Mouse (Mus musculus): ENCODE results near the gene Gabbr2. TPM values are rescaled to one million over a fixed set of nuclear protein-coding genes. Genes with fewer than 3 reads are reported as not detected.

Gene Gabbr2
- polyA plus RNA-seq, 1 experiment from 2014 or later, result 0.88 TPM

DNA sequence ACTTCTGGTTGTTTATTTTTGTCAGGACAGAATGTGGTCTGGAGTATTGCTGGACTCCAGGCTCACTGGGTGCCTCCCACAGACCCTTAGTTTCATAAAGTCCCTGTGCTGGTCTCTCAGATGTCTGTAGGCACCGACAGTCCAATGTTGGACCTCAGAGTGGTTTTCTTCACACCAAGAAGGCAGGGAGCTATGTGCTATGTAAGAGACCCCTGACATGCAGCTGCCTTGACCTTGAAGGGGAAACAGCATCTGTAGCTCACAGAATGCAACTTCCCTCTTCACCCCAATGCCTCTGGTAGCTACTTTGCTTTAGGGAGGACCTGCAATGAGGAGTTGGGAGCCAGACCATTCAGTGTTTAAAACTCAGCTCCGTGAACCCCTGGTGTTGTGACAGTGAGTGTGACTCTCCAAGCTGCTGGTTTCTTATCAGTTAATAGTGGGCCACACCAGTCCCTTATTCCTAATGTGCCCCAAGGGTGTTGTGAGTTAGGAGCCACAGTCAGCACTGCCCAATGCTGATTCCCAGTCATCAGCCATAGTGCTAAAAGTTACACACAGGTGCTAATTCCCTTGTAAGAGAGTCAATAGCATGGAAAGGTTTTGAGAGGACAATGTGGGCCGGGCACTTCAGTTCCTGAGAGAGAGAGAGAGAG, 85.5 kb downstream of the Gabbr2 start:
- H3K4me1 ChIP-seq, result no peaks in the 10 kb centered on the region
- no peaks in the 10 kb centered on the region for H3K36me3 ChIP-seq (ENCODE audit: poor library complexity, severe bottlenecking)
- H3K9ac ChIP-seq, result no peak overlapping the region
- ATAC-seq, result no peak
- H3K4me3 ChIP-seq, result no peak overlapping the region
- no peak overlapping the region for H3K27ac ChIP-seq
- peaks cover 12% of the 10 kb centered on the region; the same call in 1 of the 2 replicates for H3K9me3 ChIP-seq (replicated peaks)
- no peak overlapping the region for H3K4me2 ChIP-seq
- no peaks in the 10 kb centered on the region for H3K27me3 ChIP-seq
- WGBS, result 88% methylated on average over 3 of the region's 3 CpGs

DNA sequence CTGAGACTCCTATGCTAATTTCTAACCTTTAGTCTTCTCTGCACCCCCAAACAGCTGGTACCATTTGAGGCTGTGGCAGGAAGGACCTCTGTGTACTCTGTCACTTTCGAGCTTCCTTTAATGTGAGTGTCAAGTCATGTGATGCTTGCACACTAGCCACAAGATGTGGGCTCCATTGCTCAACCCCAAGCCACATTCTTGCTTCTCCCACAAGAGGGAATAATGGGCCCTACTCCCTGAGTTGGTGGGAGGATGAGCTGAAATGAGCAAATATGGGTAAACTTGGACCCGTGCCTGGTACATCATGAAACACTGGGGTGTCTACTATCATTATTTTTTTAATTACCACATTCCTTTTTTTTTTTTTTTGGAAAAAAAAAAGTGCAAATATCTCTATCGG, 86.5 kb downstream of the Gabbr2 start:
- no peak for ATAC-seq
- Histone ChIP-seq H3K4me2 (no peak overlapping the region), H3K9me3 (replicated peaks) (peaks cover 10% of the 10 kb centered on the region; the same call in 1 of the 2 replicates), H3K9ac (no peak overlapping the region), H3K4me3 (no peak overlapping the region), H3K36me3 (ENCODE audit: poor library complexity, severe bottlenecking) (no peaks in the 10 kb centered on the region), H3K27ac (no peak overlapping the region), H3K27me3 (0 out of 2 replicates have a peak, but pooled peaks cover 4% of the 10 kb centered on the region), H3K4me1 (no peaks in the 10 kb centered on the region)
- 79% methylated on average over 3 of the region's 3 CpGs for WGBS

DNA sequence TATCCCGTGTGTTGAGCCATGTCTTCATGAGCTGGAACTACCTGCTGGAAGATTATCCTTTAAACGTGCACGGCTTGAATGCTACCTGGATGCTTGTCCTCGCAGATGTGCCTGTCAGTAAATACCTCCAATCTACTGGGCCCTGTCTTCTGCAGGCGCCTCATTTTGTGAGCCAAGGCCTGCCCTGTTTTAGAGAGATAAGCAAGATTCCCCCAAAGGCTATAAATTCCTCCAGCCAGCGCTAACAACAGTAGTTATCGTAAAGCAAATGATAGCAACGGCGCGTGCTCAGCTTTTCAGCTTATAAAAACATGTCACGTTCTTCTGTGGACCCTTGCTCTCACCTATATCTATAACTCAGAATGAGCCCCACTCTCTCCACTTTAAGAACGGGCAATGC, 87.5 kb downstream of the Gabbr2 start:
- Histone ChIP-seq H3K36me3 (ENCODE audit: poor library complexity, severe bottlenecking) (no peaks in the 10 kb centered on the region), H3K4me3 (no peak overlapping the region), H3K27me3 (peaks cover 14% of the 10 kb centered on the region; the same call in 1 of the 2 replicates), H3K9me3 (replicated peaks) (peaks cover 3% of the 10 kb centered on the region; the same call in 1 of the 2 replicates), H3K9ac (no peak overlapping the region), H3K27ac (no peak overlapping the region), H3K4me2 (no peak overlapping the region), H3K4me1 (no peaks in the 10 kb centered on the region)
- ATAC-seq, result no peak
- 89% methylated on average over 12 of the region's 12 CpGs for WGBS

DNA sequence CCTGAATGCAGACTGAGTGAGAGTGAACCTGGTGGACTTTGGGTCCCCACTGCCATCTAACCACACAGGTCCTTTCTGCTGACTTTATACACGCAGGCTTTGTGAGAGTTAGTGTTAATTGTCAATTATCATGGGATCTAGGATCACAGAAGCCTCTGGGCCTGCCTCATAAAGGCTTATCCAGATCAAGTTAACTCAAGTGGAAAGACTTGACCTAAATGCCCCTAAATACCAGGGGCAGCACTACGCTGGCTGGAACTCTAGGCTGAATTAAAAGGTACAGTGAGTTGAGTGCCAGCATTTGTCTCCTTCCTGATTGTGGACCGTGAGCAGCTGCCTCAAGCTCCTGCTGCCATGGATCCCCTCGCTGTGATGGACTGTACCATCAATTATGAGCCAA, 93.1 kb downstream of the Gabbr2 start:
- Histone ChIP-seq H3K27me3 (peaks cover 29% of the 10 kb centered on the region; the same call in 1 of the 2 replicates), H3K36me3 (ENCODE audit: poor library complexity, severe bottlenecking) (no peaks in the 10 kb centered on the region), H3K4me3 (no peak overlapping the region), H3K27ac (no peak overlapping the region), H3K4me2 (no peak overlapping the region), H3K4me1 (peaks cover 11% of the 10 kb centered on the region), H3K9me3 (replicated peaks) (no peaks in the 10 kb centered on the region), H3K9ac (no peak overlapping the region)
- ATAC-seq, result no peak
- 30% methylated on average over 4 of the region's 4 CpGs for WGBS

DNA sequence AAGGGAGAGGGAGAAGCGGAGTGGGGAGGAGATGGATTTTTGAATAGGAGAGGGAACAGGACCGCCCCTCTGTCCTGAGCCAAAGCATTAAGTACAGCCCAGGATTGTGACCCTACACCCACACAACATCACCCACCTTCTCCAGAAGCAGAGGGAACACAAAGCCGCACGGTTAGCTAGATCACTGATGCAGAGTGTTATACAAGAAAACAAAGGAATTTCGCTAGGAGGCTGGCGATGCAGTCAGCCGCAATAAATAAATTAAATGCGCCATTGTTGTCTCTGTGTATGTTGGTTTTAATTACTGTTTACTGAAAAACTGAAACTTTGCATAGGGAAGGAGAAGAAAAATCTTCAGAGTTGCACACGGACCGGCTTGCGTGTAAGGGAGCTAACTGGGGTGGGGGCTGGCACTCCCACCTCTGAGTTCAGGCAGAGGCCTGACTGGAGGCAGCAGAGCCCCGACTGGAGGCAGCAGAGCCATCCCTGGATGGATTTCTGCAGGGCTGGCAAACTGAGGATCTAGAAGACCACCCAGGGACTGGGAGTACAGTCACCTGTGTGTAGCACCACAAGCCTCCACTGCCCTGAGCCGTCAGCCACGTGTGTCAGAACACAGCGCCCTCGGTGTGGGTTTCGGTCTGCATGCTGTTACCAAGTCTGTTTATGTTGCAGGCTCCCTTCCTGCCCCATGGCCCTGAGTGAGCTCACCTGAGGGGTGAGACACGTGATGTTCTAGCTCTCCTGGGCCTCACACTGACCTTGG, 93.9 kb downstream of the Gabbr2 start:
- H3K4me3 ChIP-seq, result no peak overlapping the region
- H3K36me3 ChIP-seq (ENCODE audit: poor library complexity, severe bottlenecking), result no peaks in the 10 kb centered on the region
- ATAC-seq, result peak; percentile 43; the same call in 1 of the 2 replicates
- peaks cover 11% of the 10 kb centered on the region for H3K4me1 ChIP-seq
- no peaks in the 10 kb centered on the region for H3K9me3 ChIP-seq (replicated peaks)
- H3K9ac ChIP-seq, result peak overlapping the region; percentile 9; the same call in 1 of the 2 replicates
- H3K4me2 ChIP-seq, result peak overlapping the region; percentile 27
- H3K27me3 ChIP-seq, result peaks cover 29% of the 10 kb centered on the region; the same call in 1 of the 2 replicates
- H3K27ac ChIP-seq, result no peak overlapping the region
- WGBS, result 30% methylated on average over 18 of the region's 18 CpGs

DNA sequence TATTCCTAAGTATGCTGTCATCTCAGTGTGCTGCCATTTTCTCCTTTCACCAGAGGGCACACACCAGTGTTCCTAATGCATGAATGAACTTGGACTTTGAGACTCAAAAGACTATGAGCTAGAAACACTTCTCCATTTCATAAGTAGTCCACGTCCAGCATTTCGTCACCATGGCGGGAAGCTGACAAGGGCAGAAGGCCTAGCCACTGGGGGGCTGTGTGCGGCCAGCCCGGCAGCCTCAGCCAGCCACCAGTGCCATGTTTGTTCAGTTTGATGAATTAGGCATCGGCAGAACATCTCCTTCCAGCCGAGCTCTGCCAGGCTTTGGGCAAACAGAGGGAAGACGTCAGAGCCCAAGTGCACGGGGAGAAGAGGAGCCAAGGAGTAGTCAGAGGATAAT, 97.5 kb downstream of the Gabbr2 start:
- Histone ChIP-seq H3K4me2 (no peak overlapping the region), H3K27ac (no peak overlapping the region), H3K4me1 (peaks cover 14% of the 10 kb centered on the region), H3K9me3 (replicated peaks) (no peaks in the 10 kb centered on the region), H3K9ac (no peak overlapping the region), H3K4me3 (no peak overlapping the region), H3K36me3 (ENCODE audit: poor library complexity, severe bottlenecking) (no peaks in the 10 kb centered on the region), H3K27me3 (peaks cover 19% of the 10 kb centered on the region; the same call in 1 of the 2 replicates)
- ATAC-seq, result no peak
- 81% methylated on average over 9 of the region's 9 CpGs for WGBS

DNA sequence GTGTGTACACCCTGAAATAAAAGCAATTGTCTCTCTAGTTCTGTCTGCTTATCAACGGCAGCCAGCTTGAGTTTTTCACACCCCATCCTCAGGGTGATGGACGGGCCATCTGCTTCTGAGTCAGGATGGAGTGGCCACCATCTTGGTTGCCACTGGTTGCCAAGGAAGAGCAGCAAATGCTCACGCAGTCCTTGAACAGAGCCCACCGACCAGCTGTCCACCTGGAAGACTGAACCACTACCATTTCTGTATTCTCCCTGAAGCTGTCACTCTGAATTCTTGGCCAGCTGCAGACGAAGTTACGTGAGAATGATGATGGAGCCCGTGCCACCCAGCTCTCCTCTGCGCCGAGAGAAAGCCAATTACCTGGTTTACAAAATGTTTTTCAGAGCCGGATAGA, 102.5 kb downstream of the Gabbr2 start:
- 73% methylated on average over 10 of the region's 10 CpGs for WGBS
- H3K4me2 ChIP-seq, result no peak overlapping the region
- no peak overlapping the region for H3K4me3 ChIP-seq
- H3K4me1 ChIP-seq, result peaks cover 14% of the 10 kb centered on the region
- no peaks in the 10 kb centered on the region for H3K36me3 ChIP-seq (ENCODE audit: poor library complexity, severe bottlenecking)
- peaks cover 5% of the 10 kb centered on the region; the same call in 1 of the 2 replicates for H3K9me3 ChIP-seq (replicated peaks)
- peak; percentile 82 for ATAC-seq
- H3K27me3 ChIP-seq, result peaks cover 3% of the 10 kb centered on the region; the same call in 1 of the 2 replicates
- no peak overlapping the region for H3K9ac ChIP-seq
- peak overlapping the region; percentile 51 for H3K27ac ChIP-seq

DNA sequence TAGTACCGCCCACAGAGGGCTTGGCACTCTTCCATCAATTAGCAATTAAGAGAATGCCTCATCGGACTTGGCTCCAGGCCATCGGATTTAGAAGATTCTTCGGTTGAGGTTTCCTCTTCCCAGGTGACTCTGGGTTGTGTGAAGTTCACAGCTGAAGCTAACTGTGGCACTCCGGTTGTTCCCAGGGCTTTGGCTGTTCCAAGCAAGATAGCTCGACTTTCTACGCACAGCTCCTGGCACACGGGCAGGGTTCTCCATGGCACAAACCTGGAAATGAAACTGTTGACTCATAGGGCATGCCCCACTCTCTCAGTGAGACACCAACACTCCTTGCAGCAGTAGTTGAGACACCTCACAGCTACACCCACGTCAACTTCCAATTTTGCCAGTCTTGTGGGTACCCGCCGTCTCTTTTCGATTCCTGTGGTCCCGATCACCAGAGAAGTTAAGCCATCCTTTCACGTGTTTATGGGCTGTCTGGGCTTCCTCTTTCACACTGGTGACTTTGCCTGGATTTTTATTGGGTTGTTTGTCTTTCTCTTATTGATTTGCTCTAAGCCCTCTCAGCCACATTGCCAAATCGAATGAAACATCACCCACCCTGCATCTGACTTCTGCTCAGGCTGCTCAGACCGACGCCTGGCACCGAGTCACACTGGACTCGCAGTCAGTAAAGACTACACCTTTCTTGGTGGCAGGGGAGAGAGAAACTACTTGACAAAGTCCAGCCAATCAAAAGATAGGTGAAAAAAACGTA, 105.9 kb downstream of the Gabbr2 start:
- Histone ChIP-seq H3K4me1 (peaks cover 17% of the 10 kb centered on the region), H3K9me3 (replicated peaks) (peaks cover 5% of the 10 kb centered on the region; the same call in 1 of the 2 replicates), H3K27ac (no peak overlapping the region), H3K9ac (no peak overlapping the region), H3K4me2 (no peak overlapping the region), H3K4me3 (no peak overlapping the region), H3K27me3 (no peaks in the 10 kb centered on the region), H3K36me3 (ENCODE audit: poor library complexity, severe bottlenecking) (no peaks in the 10 kb centered on the region)
- ATAC-seq, result no peak
- WGBS, result 90% methylated on average over 20 of the region's 20 CpGs

DNA sequence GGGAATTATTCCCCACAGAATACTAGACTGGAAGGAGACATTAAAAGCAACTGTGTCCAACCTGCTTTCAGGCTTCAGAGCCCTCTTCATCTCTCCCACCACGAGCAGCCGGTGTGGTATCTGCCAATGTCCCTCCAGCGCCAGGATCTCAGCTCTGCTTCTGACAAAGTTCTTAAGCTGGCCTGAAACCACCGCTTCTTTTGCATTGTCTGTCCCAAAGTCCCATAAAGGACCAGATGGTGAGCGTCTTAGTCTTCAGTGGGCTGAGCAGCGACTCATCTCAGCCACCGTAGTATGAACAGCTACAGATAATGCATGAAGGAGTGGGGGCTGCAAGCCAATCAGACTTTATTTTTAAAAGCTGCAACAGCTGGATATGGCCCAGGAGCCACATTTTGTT, 107.5 kb downstream of the Gabbr2 start:
- Histone ChIP-seq H3K9me3 (replicated peaks) (peaks cover 5% of the 10 kb centered on the region; the same call in 1 of the 2 replicates), H3K4me2 (no peak overlapping the region), H3K9ac (no peak overlapping the region), H3K4me3 (no peak overlapping the region), H3K27me3 (peaks cover 3% of the 10 kb centered on the region; the same call in 1 of the 2 replicates), H3K36me3 (ENCODE audit: poor library complexity, severe bottlenecking) (no peaks in the 10 kb centered on the region), H3K4me1 (peaks cover 18% of the 10 kb centered on the region), H3K27ac (no peak overlapping the region)
- no peak for ATAC-seq
- WGBS, result 72% methylated on average over 7 of the region's 7 CpGs

DNA sequence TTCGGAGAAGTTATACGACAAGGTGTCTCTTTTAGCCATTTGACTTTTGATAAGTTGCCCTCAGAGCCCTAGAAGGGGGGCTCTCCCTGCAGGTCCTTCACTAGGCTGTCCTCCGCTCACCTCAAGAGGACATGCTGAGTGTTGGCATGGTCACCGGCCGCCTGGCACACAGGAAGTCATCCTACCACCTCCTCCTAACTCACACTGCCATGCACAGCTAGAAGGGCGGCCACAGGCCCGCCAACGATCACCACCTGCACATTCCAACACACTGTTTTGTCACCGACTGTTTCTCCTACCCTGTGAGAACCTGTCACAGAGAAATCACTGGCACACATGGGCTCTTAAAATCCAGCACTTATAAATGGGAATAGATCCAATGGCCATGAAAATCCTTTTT, 108.1 kb downstream of the Gabbr2 start:
- no peak overlapping the region for H3K9ac ChIP-seq
- H3K27ac ChIP-seq, result no peak overlapping the region
- H3K4me3 ChIP-seq, result no peak overlapping the region
- no peaks in the 10 kb centered on the region for H3K36me3 ChIP-seq (ENCODE audit: poor library complexity, severe bottlenecking)
- WGBS, result 80% methylated on average over 9 of the region's 9 CpGs
- ATAC-seq, result 0 out of 2 replicates have a peak, but pooled peaks have one; percentile 36
- peaks cover 9% of the 10 kb centered on the region; the same call in 1 of the 2 replicates for H3K27me3 ChIP-seq
- H3K4me2 ChIP-seq, result no peak overlapping the region
- H3K9me3 ChIP-seq (replicated peaks), result peaks cover 5% of the 10 kb centered on the region; the same call in 1 of the 2 replicates
- H3K4me1 ChIP-seq, result peaks cover 14% of the 10 kb centered on the region; the same call in 1 of the 2 replicates

DNA sequence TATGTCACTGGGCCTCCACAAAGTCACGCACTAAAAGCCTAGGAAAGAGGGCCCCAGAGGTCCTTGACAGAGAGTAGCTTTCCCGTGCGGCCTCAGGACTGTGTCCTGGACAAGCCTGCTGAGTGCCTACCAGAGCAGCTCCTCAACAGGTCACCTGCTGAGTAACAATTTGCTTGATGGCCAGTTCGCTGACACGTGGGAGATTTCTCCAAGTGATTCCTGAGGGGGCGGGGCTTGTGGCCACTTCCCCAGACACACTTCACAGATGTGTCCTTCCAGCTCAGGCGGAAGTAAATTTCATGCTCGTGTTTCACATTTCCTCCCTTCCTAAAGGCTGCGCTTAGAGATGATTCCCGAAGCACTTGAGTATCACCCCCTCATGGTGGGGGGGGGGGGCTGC, 108.6 kb downstream of the Gabbr2 start:
- no peak overlapping the region for H3K4me2 ChIP-seq
- H3K4me1 ChIP-seq, result peaks cover 13% of the 10 kb centered on the region; the same call in 1 of the 2 replicates
- ATAC-seq, result no peak
- H3K27me3 ChIP-seq, result peaks cover 9% of the 10 kb centered on the region; the same call in 1 of the 2 replicates
- H3K4me3 ChIP-seq, result no peak overlapping the region
- 73% methylated on average over 10 of the region's 10 CpGs for whole genome bisulfite sequencing
- no peak overlapping the region for H3K9ac ChIP-seq
- no peak overlapping the region for H3K27ac ChIP-seq
- peaks cover 5% of the 10 kb centered on the region; the same call in 1 of the 2 replicates for H3K9me3 ChIP-seq (replicated peaks)
- no peaks in the 10 kb centered on the region for H3K36me3 ChIP-seq (ENCODE audit: poor library complexity, severe bottlenecking)
